Mouse (Mus musculus) lung, postnatal 0 days (tissue): ENCODE results near the gene Ahnak.

Source experiments
- CTCF ChIP-seq: IDR thresholded peaks from 2 replicates; pipeline ENCODE4 v1.5.1; 2016; ENCODE audit warnings: antibody characterized with exemption, mild to moderate bottlenecking
- EP300 ChIP-seq: IDR thresholded peaks from 2 replicates; pipeline ENCODE4 v1.6.1; 2016; ENCODE audit warnings: antibody characterized with exemption, mild to moderate bottlenecking, control low read depth

- 0 out of 2 replicates have a peak, but pooled peaks have one; percentile 10 for TF ChIP-seq CTCF
- no peak for TF ChIP-seq EP300
Observed at GRCm38 (mm10) chr19:9108536-9108935, 119.5 kb downstream of the Ahnak start.
